In the genomic region with DNA sequence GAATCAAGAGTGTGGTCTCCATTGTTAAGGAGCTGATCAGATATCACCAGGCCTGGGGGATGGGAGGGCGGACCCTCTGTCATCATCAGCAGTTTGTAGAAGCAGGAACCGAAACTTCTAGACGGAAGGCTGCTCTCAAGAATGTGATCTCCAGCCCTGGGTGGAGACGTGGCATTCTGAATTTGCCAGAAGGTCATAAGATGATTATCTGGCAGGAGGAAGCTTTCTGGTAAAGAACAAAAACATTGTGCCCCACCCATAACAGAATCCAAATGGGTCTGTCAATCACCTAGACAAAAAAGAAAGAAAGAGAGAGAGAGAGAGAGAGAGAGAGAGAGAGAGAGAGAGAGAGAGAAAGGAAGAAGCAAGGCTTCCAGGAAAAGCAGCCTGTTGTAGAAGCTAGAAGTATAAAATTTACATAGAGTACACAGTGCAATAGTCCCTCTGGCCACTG, we compare ENCODE assay signal across 9 mouse cellular contexts.
DNase-seq lines count a peak whose midpoint lies in the region; ATAC-seq and TF ChIP-seq lines count a peak whose summit lies in the region.
"Had no signal": no experiment of that assay in that cellular context is flagged by ENCODE, and none has a peak within 500 bp of the region (broad histone marks: within the 10 kb centered on the region; RNA-seq: fewer than 3 reads in every experiment).

No protein-coding gene starts in this region.

- no peaks in the 10 kb centered on the region for H3K36me3 ChIP-seq in liver, embryonic 14.5 days (replicated peaks; ENCODE audit: control insufficient read depth, insufficient read depth, low read depth)
- no peaks in the 10 kb centered on the region for H3K36me3 ChIP-seq in hindbrain, embryonic 13.5 days
- H3K36me3 ChIP-seq in intestine, embryonic 16.5 days (ENCODE audit: control insufficient read depth, insufficient read depth, low read length): no peaks in the 10 kb centered on the region
- no peaks in the 10 kb centered on the region for H3K36me3 ChIP-seq in hindbrain, embryonic 14.5 days (replicated peaks; ENCODE audit: control insufficient read depth, insufficient read depth)
- H3K36me3 ChIP-seq: lung, embryonic 15.5 days had no signal

- H3K4me1 ChIP-seq in bone marrow, adult 2 months (ENCODE audit: control insufficient read depth, insufficient read depth, low read length): peaks cover 7% of the 10 kb centered on the region
- peaks cover 47 to 61% of the 10 kb centered on the region in 2 experiments for H3K4me1 ChIP-seq in liver, embryonic 14.5 days (replicated peaks; ENCODE audit: control insufficient read depth in 2 of 2, insufficient read depth in 2 of 2, low read length in 1 of 2)
- H3K4me1 ChIP-seq in hindbrain, embryonic 13.5 days (replicated peaks): peaks cover 17% of the 10 kb centered on the region
- H3K4me1 ChIP-seq in intestine, embryonic 16.5 days (ENCODE audit: control insufficient read depth, insufficient read depth, low read length): no peaks in the 10 kb centered on the region
- H3K4me1 ChIP-seq in hindbrain, embryonic 14.5 days (replicated peaks; ENCODE audit: control insufficient read depth, insufficient read depth, low read length): peaks cover 18% of the 10 kb centered on the region

- TF ChIP-seq EP300 in liver, embryonic 14.5 days (IDR thresholded peaks at IDR 0.05; ENCODE audit: low read depth): 0 out of 2 replicates have a peak, but pooled peaks have one; percentile 17

- no peak for TF ChIP-seq CTCF in bone marrow, adult 2 months (IDR thresholded peaks at IDR 0.05; ENCODE audit: control insufficient read depth, insufficient read depth, low read length)
- TF ChIP-seq CTCF in liver, embryonic 14.5 days (IDR thresholded peaks at IDR 0.05; ENCODE audit: low read depth): no peak

- H3K27me3 ChIP-seq in liver, embryonic 14.5 days (ENCODE audit: control insufficient read depth, insufficient read depth, low read length): no peaks in the 10 kb centered on the region
- no peaks in the 10 kb centered on the region for H3K27me3 ChIP-seq in hindbrain, embryonic 13.5 days
- H3K27me3 ChIP-seq in intestine, embryonic 16.5 days (replicated peaks; ENCODE audit: control insufficient read depth, insufficient read depth, low read length): no peaks in the 10 kb centered on the region
- no peaks in the 10 kb centered on the region for H3K27me3 ChIP-seq in hindbrain, embryonic 14.5 days (ENCODE audit: control insufficient read depth, insufficient read depth, low read length)
- H3K27me3 ChIP-seq: lung, embryonic 15.5 days had no signal

- H3K9ac ChIP-seq in liver, embryonic 14.5 days (replicated peaks): peak overlapping the region; percentile 45
- H3K9ac ChIP-seq in hindbrain, embryonic 13.5 days: no peak overlapping the region
- H3K9ac ChIP-seq in intestine, embryonic 16.5 days (ENCODE audit: low read depth, low read length): no peak overlapping the region
- no peak overlapping the region for H3K9ac ChIP-seq in hindbrain, embryonic 14.5 days
- H3K9ac ChIP-seq: lung, embryonic 15.5 days had no signal

- no peak for ATAC-seq in liver, embryonic 14.5 days (ENCODE audit: insufficient read depth)
- ATAC-seq in hindbrain, embryonic 13.5 days (ENCODE audit: low FRiP score): no peak
- no peak for ATAC-seq in intestine, embryonic 16.5 days
- no peak for ATAC-seq in hindbrain, embryonic 14.5 days (ENCODE audit: low FRiP score)

- TF ChIP-seq POLR2A in bone marrow, adult 2 months (IDR thresholded peaks at IDR 0.05; ENCODE audit: borderline replicate concordance, control insufficient read depth, low read depth, low read length): no peak

- no peaks in the 10 kb centered on the region for H3K9me3 ChIP-seq in liver, embryonic 14.5 days (ENCODE audit: control insufficient read depth, low read length)
- no peaks in the 10 kb centered on the region for H3K9me3 ChIP-seq in hindbrain, embryonic 13.5 days
- H3K9me3 ChIP-seq in intestine, embryonic 16.5 days (ENCODE audit: control insufficient read depth, low read length): no peaks in the 10 kb centered on the region
- H3K9me3 ChIP-seq in hindbrain, embryonic 14.5 days (ENCODE audit: control insufficient read depth, low read length): no peaks in the 10 kb centered on the region
- H3K9me3 ChIP-seq: lung, embryonic 15.5 days had no signal

- H3K27ac ChIP-seq in bone marrow, adult 2 months (ENCODE audit: control insufficient read depth, insufficient read depth, low read depth, low read length, poor library complexity): peak overlapping the region; percentile 70; the same call in 1 of the 2 replicates
- H3K27ac ChIP-seq in liver, embryonic 14.5 days: peak overlapping the region; percentile 79
- H3K27ac ChIP-seq in hindbrain, embryonic 13.5 days: no peak overlapping the region
- no peak overlapping the region for H3K27ac ChIP-seq in intestine, embryonic 16.5 days (ENCODE audit: low read length)
- no peak overlapping the region for H3K27ac ChIP-seq in hindbrain, embryonic 14.5 days
- H3K27ac ChIP-seq: lung, embryonic 15.5 days had no signal

- WGBS in bone marrow, adult 2 months: 7% methylated on average over 4 of the region's 4 CpGs
- WGBS in liver, embryonic 14.5 days (ENCODE audit: insufficient replicate concordance): 15% methylated on average over 4 of the region's 4 CpGs
- WGBS in hindbrain, embryonic 13.5 days: 46% methylated on average over 4 of the region's 4 CpGs
- WGBS in intestine, embryonic 16.5 days: 59% methylated on average over 4 of the region's 4 CpGs
- 43% methylated on average over 4 of the region's 4 CpGs for WGBS in hindbrain, embryonic 14.5 days

- H3K4me3 ChIP-seq in bone marrow, adult 2 months (replicated peaks; ENCODE audit: control insufficient read depth, low read depth, low read length): no peak overlapping the region
- no peak overlapping the region for H3K4me3 ChIP-seq in liver, embryonic 14.5 days (ENCODE audit: insufficient read depth in 1 of 2, low read depth in 2 of 2, low read length in 2 of 2)
- H3K4me3 ChIP-seq in hindbrain, embryonic 13.5 days: no peak overlapping the region
- no peak overlapping the region for H3K4me3 ChIP-seq in intestine, embryonic 16.5 days (ENCODE audit: low read length)
- no peak overlapping the region for H3K4me3 ChIP-seq in hindbrain, embryonic 14.5 days (replicated peaks; ENCODE audit: low read length)
- H3K4me3 ChIP-seq: lung, embryonic 15.5 days had no signal

- DNase-seq in layer of hippocampus, adult 11-12 months (ENCODE audit: low spot score): peak; percentile 47
- no peak for DNase-seq in layer of hippocampus, adult 8-10 months (ENCODE audit: low spot score in 2 of 2)
- peak in 2 of 3 experiments; percentile 50 to 61 for DNase-seq in liver, embryonic 14.5 days (ENCODE audit: low read depth in 3 of 3, low spot score in 3 of 3)
- peak; percentile 57 for DNase-seq in skeletal muscle tissue, adult 2 months (ENCODE audit: low read depth, low spot score)
- DNase-seq in hindbrain, embryonic 14.5 days (ENCODE audit: low spot score): no peak

- peak overlapping the region; percentile 38; the same call in 1 of the 2 replicates for H3K4me2 ChIP-seq in liver, embryonic 14.5 days (ENCODE audit: low read depth)
- H3K4me2 ChIP-seq in hindbrain, embryonic 13.5 days: no peak overlapping the region
- no peak overlapping the region for H3K4me2 ChIP-seq in intestine, embryonic 16.5 days (ENCODE audit: low read depth, low read length)
- no peak overlapping the region for H3K4me2 ChIP-seq in hindbrain, embryonic 14.5 days (replicated peaks)
- H3K4me2 ChIP-seq: lung, embryonic 15.5 days had no signal

Comparison
In these comparisons a context has a peak if more than half of its experiments do, and no peak if none do; other contexts are left out.
1. DNase-seq: peak in layer of hippocampus, adult 11-12 months (single experiment), liver, embryonic 14.5 days (2 of 3) and skeletal muscle tissue, adult 2 months (single experiment); none in layer of hippocampus, adult 8-10 months (0 of 2) and hindbrain, embryonic 14.5 days (single experiment).
2. H3K27ac ChIP-seq: peak in bone marrow, adult 2 months (single experiment) and liver, embryonic 14.5 days (single experiment); none in hindbrain, embryonic 13.5 days (single experiment), intestine, embryonic 16.5 days (single experiment) and hindbrain, embryonic 14.5 days (single experiment).